Mouse (Mus musculus): ENCODE measurements around the gene Fam114a1. TPM values are rescaled to one million over a fixed set of nuclear protein-coding genes. Genes with fewer than 3 reads are reported as not detected.

The Fam114a1 gene
- polyA plus RNA-seq, 1 experiment from 2014 or later, result 21.1 TPM

MicroRNAs within 50 kb of the gene (microRNA counts, 519-probe panel; counts per million panel counts)
- microRNA mmu-miR-574-3p, result not detected
- not detected for microRNA mmu-miR-574-5p

Small RNAs within 50 kb of the gene (microRNA-seq; reads per million reads assigned to microRNA genes)
- gene Mir574, result 61.1 reads per million, percentile 46 among the genes with 10 or more reads in this experiment

Other genes starting within 250 kb of the Fam114a1 start
- 37.4 and 39.9 TPM in 2 replicates for gene Klf3, start 166.7 kb upstream of the Fam114a1 start, polyA plus RNA-seq (2016; fragmentation: Nextera tagmentation; extraction: Ambion mirVana)
- gene Tlr1, start 36.5 kb upstream of the Fam114a1 start, polyA plus RNA-seq (2016; fragmentation: Nextera tagmentation; extraction: Ambion mirVana), result 0.50 and 0.63 TPM in 2 replicates
- gene Tlr6, start 10.0 kb upstream of the Fam114a1 start, polyA plus RNA-seq (2016; fragmentation: Nextera tagmentation; extraction: Ambion mirVana), result 0.58 and 0.70 TPM in 2 replicates
- 0.18 TPM in 1 of 2 replicates, not detected in the other for gene Tmem156, start 122.1 kb downstream of the Fam114a1 start, polyA plus RNA-seq (2016; fragmentation: Nextera tagmentation; extraction: Ambion mirVana)
- 27.2 and 29.8 TPM in 2 replicates for gene Klhl5, start 137.5 kb downstream of the Fam114a1 start, polyA plus RNA-seq (2016; fragmentation: Nextera tagmentation; extraction: Ambion mirVana)
- 16.6 and 18.1 TPM in 2 replicates for gene Wdr19, start 229.6 kb downstream of the Fam114a1 start, polyA plus RNA-seq (2016; fragmentation: Nextera tagmentation; extraction: Ambion mirVana)